Mouse (Mus musculus) heart, postnatal 14 days (tissue): ENCODE measurements around the gene Cdk10. TPM values are rescaled to one million over a fixed set of nuclear protein-coding genes. Genes with fewer than 3 reads are reported as not detected.
"Not testable (repeated sequence)": the region's sequence is repeated elsewhere in the genome, so short reads cannot be mapped to it uniquely, and the experiment has no call there.

Experiments
- DNase-seq, 2 experiments: peaks; one replicate each; pipeline ENCODE4 v3.0.0; 2021 to 2022
- intact Hi-C: fragments of 180-260 bp; cut with DNase I; formaldehyde crosslinking; loops from one replicate; pipeline ENCODE4 v1.15.1; 2025
- long read RNA-seq, 2 experiments: library from polyadenylated mRNA; stranded (forward); transcript quantifications; one replicate each; pipeline ENCODE4 v2.0.0; 2021
- total RNA-seq, 2 experiments: library from RNA; stranded (reverse); gene quantifications; 2 replicates each; pipeline ENCODE4 v1.2.3; 2021

The Cdk10 gene
- total RNA-seq: 10 to 100 TPM; 22.5 to 23.8 TPM
- long read RNA-seq, experiment 1, transcript Cdk10-201 (13 exons, 1,642 nt): major isoform, 16 of 21 reads
- long read RNA-seq, experiment 1, partial matches to known transcripts: 0 of 21 reads
- long read RNA-seq, experiment 1, other reads (novel, unspliced or antisense): 3 of 21 reads
- long read RNA-seq, experiment 2, transcript Cdk10-201 (13 exons, 1,642 nt): major isoform, 11 of 20 reads
- long read RNA-seq, experiment 2, partial matches to known transcripts: 1 of 20 reads
- long read RNA-seq, experiment 2, other reads (novel, unspliced or antisense): 5 of 20 reads

GRCm38 (mm10) chr8:123224278-123225266, at the start of gene Cdk10:
Gene Cdk10 (plus strand): TSS chr8:123224842.
- DNase-seq: peak; percentile 92 to 96
- intact Hi-C loops: loop anchor here (1.0 kb wide), 1 partner anchor 30 kb away; the partner anchor contains the start of genes Vps9d1 and Zfp276

- peak; percentile 58 to 67 for DNase-seq
Measured at GRCm38 (mm10) chr8:123181391-123181790, 43.3 kb upstream of the Cdk10 start.

GRCm38 (mm10) chr8:123185566-123186409, 38.9 kb upstream of the Cdk10 start, which contains the start of gene Dpep1:
Gene Dpep1 (plus strand): TSS chr8:123186242.
- DNase-seq: peak; percentile 56 to 64

More at GRCm38 (mm10) chr8:123181391-123181790, 43.3 kb upstream of the Cdk10 start:
- intact Hi-C loops: no loop called here

DNA sequence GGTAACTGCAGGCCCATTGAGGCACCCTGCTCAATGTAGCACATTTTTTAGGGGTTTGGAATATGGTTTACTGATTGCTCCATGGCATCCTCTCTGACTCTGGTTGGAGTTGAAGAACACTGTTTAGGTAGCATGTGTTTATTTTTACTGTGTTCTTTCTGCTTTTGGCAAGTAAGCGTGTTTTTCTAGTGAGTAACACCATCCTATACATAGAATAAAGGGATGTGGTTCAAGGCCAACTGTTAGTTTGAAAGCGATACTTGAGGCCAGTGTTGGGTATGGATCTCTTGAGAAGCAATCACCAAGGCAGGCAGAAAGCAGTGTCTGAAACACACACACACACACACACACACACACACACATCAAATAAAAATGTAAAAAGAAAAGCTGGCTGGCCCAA, 36.6 kb upstream of the Cdk10 start:
- intact Hi-C loops: no loop called here
- no peak for DNase-seq

More at GRCm38 (mm10) chr8:123185566-123186409, 38.9 kb upstream of the Cdk10 start, which contains the start of gene Dpep1:
- intact Hi-C loops: no loop called here

DNA sequence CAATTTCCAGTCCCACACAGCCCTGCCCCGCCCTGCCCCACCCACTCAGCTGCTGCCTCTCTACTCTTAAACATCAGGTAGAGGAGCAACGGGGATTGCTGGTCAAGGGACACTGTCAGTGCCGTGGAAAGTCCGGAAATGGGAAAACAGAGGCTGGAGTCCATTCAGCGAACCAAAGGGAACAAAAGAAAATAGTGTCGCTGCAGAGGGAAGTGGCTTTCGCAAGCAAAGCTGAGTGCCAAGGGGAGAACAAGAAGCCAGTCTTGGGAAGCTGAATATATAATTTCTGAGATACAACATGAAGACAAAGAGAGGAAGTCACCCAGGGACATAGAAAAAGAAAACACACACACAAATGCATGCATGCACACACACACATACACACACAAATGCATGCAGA, 35.8 kb upstream of the Cdk10 start:
- intact Hi-C loops: no loop called here
- DNase-seq: no peak

DNA sequence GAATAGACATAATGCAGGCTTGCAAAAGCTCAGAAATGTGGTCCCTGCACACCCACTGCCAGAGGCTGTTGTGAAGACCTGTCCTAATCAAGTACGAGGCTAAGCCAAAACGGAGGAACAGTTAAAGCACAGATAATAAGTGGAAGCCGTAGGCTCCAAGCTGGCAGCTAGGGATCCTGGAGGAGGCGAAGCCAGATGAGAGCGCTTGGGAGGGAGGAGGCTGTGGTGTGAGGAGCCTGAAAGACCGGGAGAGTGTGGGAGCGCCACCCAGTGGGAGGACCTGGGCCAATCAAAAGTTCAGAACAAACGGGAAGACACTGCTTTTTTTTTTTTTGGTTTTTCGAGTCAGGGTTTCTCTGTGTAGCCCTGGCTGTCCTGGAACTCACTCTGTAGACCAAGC, 34.0 kb upstream of the Cdk10 start:
- DNase-seq: peak; percentile 79 to 83
- intact Hi-C loops: no loop called here

DNA sequence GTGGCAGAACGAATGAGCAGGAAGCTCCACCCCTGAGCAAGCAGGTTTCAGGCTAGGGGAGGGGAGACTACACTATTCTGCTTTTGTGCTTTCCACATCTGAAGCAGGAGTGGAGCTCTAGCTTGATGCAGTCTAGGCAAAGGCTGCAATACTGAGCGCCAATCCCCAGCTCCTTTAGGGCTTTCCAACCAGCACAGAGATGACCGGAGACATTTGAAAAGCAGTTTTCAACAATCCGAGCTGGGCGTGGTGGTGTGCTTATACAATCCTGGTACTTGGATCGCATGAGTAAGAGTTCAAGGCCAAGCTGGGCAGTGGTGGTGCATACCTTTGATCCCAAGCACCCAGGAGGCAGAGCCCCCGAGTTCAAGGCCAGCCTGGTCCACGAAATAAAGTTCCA, 32.7 kb upstream of the Cdk10 start:
- intact Hi-C loops: no loop called here

GRCm38 (mm10) chr8:123193771-123194170, 30.9 kb upstream of the Cdk10 start:
- DNase-seq: no peak
- intact Hi-C loops: no loop called here

More for the DNA sequence above, 32.7 kb upstream of the Cdk10 start:
- no peak for DNase-seq

DNA sequence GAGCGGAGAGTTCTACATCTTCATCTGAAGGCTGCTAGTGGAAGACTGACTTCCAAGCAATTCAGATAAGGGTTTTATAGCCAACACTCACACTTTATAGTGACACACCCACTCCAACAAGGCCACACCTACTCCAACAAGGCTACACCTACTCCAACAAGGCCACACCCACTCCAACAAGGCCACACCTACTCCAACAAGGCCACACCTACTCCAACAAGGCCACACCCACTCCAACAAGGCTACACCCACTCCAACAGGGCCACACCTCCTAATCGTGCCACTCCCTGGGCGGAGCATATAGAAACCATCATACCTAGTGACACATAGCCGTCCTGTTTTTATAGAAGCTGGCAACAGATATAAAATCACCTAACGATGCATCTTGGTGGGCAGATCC, 27.6 kb upstream of the Cdk10 start:
- intact Hi-C loops, DNase-seq: not testable (repeated sequence)

GRCm38 (mm10) chr8:123199864-123200263, 24.8 kb upstream of the Cdk10 start:
- intact Hi-C loops: loop anchor here (5.0 to 10.0 kb wide), 4 partner anchors 53 to 585 kb away; partner anchors contain the start of genes Galns and Trappc2l
- no peak for DNase-seq

GRCm38 (mm10) chr8:123202288-123202687, 22.4 kb upstream of the Cdk10 start:
- intact Hi-C loops: loop anchor here (2.0 to 10.0 kb wide), 5 partner anchors 55 to 587 kb away; partner anchors contain the start of genes Galns and Trappc2l
- peak; percentile 68 to 88 for DNase-seq

DNA sequence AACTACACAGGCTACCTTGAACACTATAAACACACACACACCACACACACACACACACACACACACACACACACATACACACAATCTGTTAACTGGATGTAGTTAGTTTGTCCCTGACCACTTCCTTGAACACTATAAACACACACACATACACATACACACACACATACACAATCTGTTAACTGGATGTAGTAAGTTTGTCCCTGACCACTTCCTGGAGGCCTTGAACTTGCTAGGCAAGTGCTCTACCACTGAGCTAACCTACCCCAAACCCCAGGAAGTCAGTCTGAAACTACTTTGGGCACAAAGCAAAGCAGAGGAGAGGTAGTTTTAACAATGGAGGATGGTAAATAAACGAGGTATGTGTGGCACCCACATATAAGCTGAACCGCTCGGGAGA, 21.1 kb upstream of the Cdk10 start:
- intact Hi-C loops: loop anchor here (2.0 to 10.0 kb wide), 5 partner anchors 56 to 589 kb away; partner anchors contain the start of genes Galns and Trappc2l
- DNase-seq: no peak

DNA sequence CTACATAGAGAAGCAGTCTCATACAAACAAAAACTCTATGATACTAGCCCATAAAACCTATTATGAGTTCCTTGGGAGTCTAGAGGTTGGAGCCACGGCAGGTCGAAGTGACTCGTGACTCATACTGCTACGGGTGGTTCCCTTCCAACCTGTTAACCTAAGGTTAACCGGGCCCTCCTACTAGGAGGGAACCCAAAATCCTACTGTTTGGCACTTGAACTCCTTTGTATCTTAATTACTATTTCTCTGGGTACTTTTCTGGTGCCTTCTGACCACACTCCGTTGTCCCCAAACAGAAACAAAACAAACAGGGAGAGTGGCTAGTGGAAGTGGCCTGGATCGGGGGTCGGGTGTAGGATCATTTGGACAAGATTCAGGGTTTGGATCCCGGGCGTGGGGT, 12.8 kb upstream of the Cdk10 start:
- intact Hi-C loops: no loop called here
- no peak for DNase-seq

DNA sequence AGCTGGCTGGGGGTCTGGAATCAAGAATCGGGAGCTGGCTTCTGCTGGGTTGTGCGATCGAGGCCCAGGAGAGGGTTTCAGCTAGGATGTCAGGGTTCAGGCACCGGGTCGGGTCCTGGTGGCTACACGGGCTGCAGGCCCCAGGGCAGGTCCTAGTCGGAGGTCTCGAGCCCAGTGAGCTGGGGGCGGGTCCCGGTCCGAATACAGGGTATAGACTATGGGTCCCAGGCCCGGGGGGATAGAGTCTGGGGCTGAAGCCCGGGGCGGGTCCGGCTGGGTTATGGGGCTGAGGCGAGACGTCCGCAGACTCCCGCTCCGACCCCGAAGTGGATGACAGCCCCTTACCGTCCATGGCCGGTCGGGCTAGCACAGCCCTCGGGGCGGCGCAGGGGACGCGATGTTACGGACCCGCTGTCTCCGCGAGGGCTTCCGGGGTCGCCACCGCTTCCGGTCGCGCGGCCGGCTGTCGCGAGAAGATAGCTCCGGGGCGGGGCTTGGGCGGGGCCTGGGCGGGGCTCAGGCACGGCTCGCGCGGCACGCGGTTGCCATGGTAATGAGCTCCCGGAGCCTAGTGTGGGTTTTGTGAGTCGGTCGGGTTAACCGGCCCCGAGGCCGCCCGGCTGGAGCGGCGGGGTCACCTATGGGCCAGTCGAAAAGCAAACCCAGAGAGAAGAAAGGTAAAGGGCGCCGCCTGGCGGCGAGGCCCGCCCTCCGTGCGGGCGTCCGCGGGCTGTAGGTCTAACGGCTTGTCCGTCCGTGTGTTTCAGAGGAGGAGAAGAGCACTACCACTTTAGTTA, 12.1 kb upstream of the Cdk10 start, which contains the start of the genes Chmp1a and Spata33:
Chmp1a (minus strand) TSS at position 443 of the 797 bp plus-strand sequence.
Spata33 (plus strand) TSS at position 512 of the 797 bp plus-strand sequence.
- intact Hi-C loops: no loop called here
- DNase-seq: peak; percentile 90

- peak in 1 of 2 experiments; percentile 27 for DNase-seq
- intact Hi-C loops: no loop called here
Measured at GRCm38 (mm10) chr8:123213118-123213772, 11.4 kb upstream of the Cdk10 start.

DNA sequence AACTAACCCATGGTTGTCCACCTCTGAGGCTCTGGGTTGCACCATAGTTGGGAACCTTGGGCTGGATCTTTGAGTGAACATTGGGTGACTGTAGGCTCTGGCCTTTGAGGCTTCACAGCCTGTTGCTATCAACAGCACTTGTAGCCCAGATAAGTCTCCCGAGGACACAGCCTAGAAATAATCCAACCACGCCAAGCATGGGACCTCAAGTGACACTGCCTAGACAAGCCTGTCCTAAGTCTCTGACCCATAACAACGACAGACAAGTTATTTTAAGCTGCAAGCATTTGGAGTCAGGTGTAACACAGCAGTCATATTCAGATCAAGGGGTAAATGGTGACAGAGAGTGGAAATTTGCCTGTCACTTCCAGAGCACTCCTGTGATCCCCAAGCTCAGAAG, 9.2 kb upstream of the Cdk10 start:
- DNase-seq: peak in 1 of 2 experiments; percentile 37
- intact Hi-C loops: no loop called here

DNA sequence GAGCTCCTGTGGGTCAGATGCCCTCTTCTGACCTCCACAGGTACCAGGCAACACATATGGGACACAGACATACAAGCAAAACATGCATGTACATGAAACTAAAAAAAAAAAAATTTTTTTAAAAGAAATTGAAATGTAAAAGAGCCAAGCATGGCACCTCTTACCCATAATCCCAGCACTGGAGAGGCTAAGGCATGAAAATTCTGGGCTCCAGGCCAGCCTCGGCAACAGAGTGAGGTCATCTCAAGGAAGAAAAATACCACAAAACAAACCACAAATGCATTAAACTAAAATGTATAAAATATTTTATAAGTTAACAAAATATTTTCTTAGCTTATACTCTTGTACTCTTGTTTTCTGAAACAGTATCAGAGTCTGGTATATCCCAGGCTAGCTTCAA, 3.7 kb upstream of the Cdk10 start:
- no peak for DNase-seq
- intact Hi-C loops: no loop called here

GRCm38 (mm10) chr8:123228416-123228815, 3.8 kb downstream of the Cdk10 start:
- intact Hi-C loops: no loop called here
- no peak for DNase-seq
